Mouse (Mus musculus) lung, embryonic 14.5 days (tissue): Measurements from ENCODE around the gene Gcm2. TPM values are rescaled to one million over a fixed set of nuclear protein-coding genes. Genes with fewer than 3 reads are reported as not detected.
A peak's percentile ranks its signal among the peaks of the same experiment; 100 is the strongest.

Source experiments
- ATAC-seq: fragments of 200-750 bp; cut with Nextera tagmentation; 2 replicates; pipeline ENCODE4 v1.8.0; 2017; ENCODE audit warnings: mild to moderate bottlenecking, moderate TSS enrichment, moderate library complexity; ENCODE audit not compliant: insufficient read depth
- DNase-seq: peaks from one replicate; pipeline ENCODE4 v3.0.0-alpha.2; 2015
- H3K27ac ChIP-seq: fragments of 300-500 bp; sonication (generic); 2 replicates; pipeline ENCODE4 v1.5.1; 2014; ENCODE audit warnings: low read depth, mild to moderate bottlenecking, moderate library complexity
- H3K27me3 ChIP-seq: fragments of 300-500 bp; sonication (generic); 2 replicates; pipeline ENCODE4 v1.6.1; 2014; ENCODE audit warnings: low read length, control low read depth; ENCODE audit not compliant: insufficient read depth
- H3K36me3 ChIP-seq: fragments of 300-500 bp; sonication (generic); 2 replicates; pipeline ENCODE4 v1.6.1; 2014; ENCODE audit warnings: control low read depth; ENCODE audit not compliant: insufficient read depth
- H3K4me1 ChIP-seq: fragments of 300-500 bp; sonication (generic); 2 replicates; pipeline ENCODE4 v1.6.1; 2014; ENCODE audit warnings: antibody characterized with exemption, control low read depth; ENCODE audit not compliant: insufficient read depth
- H3K4me2 ChIP-seq: fragments of 300-500 bp; sonication (generic); 2 replicates; pipeline ENCODE4 v1.6.1; 2014; ENCODE audit warnings: mild to moderate bottlenecking
- H3K4me3 ChIP-seq: fragments of 300-500 bp; sonication (generic); 2 replicates; pipeline ENCODE4 v1.5.1; 2014; ENCODE audit warnings: low read depth, low read length
- H3K9ac ChIP-seq: fragments of 300-500 bp; sonication (generic); 2 replicates; pipeline ENCODE4 v1.6.1; 2014
- H3K9me3 ChIP-seq: fragments of 300-500 bp; sonication (generic); 2 replicates; pipeline ENCODE4 v1.6.1; 2016; ENCODE audit warnings: low read depth, low read length, control low read depth
- CTCF ChIP-seq: IDR thresholded peaks from 2 replicates; pipeline ENCODE4 v1.5.1; 2016; ENCODE audit warnings: antibody characterized with exemption, low read depth
- WGBS: fragments of 180-500 bp; shearing (Covaris S2); extraction: QIAGEN DNeasy Blood & Tissue Kit; methylation state at CpG from one replicate; pipeline ENCODE4 v1.1.7; 2014; 5-methylcytosine and 5-hydroxymethylcytosine counted together
- polyA plus RNA-seq: library from polyadenylated mRNA; unstranded; fragments of >200 nt; fragmentation: Nextera tagmentation; extraction: Ambion mirVana; gene quantifications from 2 replicates; pipeline ENCODE4 v1.2.1, GENCODE M21; 2014

Gene Gcm2
- polyA plus RNA-seq, 1 experiment from 2014 or later, result not detected

DNA sequence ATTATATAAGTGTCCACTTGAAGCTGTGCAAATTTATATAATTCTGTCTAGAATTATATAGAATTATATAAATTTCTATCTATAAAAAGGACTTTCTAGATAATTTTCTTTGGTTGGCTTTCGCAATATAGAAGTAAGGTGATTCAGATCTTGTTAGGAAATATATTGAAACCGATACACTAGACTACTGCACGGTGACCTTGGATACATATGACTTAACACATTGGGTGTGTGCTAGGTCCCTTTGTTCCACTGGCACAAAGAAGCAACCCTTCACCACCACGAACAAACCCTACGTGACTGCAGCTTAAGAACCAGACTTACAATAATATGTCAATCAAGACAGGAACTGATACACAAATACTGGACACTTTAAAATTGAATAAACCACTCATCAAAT is 31.0 kb downstream of the Gcm2 start:
- TF ChIP-seq CTCF, result no peak
- Histone ChIP-seq H3K9ac (no peak overlapping the region), H3K4me1 (no peaks in the 10 kb centered on the region; the same call in none of the 2 replicates), H3K36me3 (no peaks in the 10 kb centered on the region), H3K27ac (no peak overlapping the region), H3K9me3 (no peaks in the 10 kb centered on the region), H3K4me2 (peak overlapping the region; percentile 79), H3K4me3 (no peak overlapping the region), H3K27me3 (peaks cover 11% of the 10 kb centered on the region; the same call in 1 of the 2 replicates)
- DNase-seq (no peak), ATAC-seq (no peak)
- WGBS, result 59% methylated on average over 5 of the region's 5 CpGs

DNA sequence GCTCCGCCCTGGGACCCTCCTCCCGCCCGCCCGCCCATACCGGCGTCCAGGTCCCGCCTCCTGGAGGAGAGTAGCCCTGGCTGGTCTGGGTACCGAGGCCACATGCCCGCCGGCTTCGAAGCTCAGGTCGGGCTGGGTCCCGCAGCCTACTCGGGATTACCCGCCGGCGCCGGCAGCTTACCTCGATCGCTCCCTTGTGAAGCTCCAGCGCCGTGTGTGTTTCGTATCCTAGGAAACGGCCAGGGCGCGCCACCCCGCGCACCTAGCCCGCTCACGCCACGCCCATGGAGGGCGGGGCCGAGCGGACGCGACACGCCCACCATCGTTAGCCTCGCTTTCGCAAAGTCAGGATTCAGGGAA is 31.4 kb downstream of the Gcm2 start, which contains the start of gene Mak:
TSS of gene Mak (minus strand) at position 286 of the 360 bp plus-strand sequence.
- Histone ChIP-seq H3K9me3 (no peaks in the 10 kb centered on the region), H3K27me3 (peaks cover 11% of the 10 kb centered on the region; the same call in 1 of the 2 replicates), H3K27ac (no peak within 1 kb of the TSS), H3K4me2 (peak within 1 kb of the TSS; percentile 79), H3K36me3 (no peaks in the 10 kb centered on the region), H3K4me1 (no peaks in the 10 kb centered on the region; the same call in none of the 2 replicates), H3K9ac (peak within 1 kb of the TSS; percentile 42), H3K4me3 (peak within 1 kb of the TSS; percentile 41)
- peak; percentile 84 for DNase-seq
- under 1% methylated on average over 40 of the region's 40 CpGs for WGBS
- peak; percentile 89 for ATAC-seq
- TF ChIP-seq CTCF, result no peak

- Histone ChIP-seq H3K4me3 (peak overlapping the region; percentile 41), H3K27me3 (peaks cover 11% of the 10 kb centered on the region; the same call in 1 of the 2 replicates), H3K27ac (no peak overlapping the region), H3K4me1 (no peaks in the 10 kb centered on the region; the same call in none of the 2 replicates), H3K4me2 (peak overlapping the region; percentile 79), H3K36me3 (no peaks in the 10 kb centered on the region), H3K9me3 (no peaks in the 10 kb centered on the region), H3K9ac (peak overlapping the region; percentile 42)
- ATAC-seq (peak; percentile 60; the same call in 1 of the 2 replicates), DNase-seq (no peak)
- WGBS, result 8% methylated on average over 24 of the region's 24 CpGs
- no peak for TF ChIP-seq CTCF
These were observed 32.0 kb downstream of the Gcm2 start for GRCm38 (mm10) chr13:41078690-41079420.

DNA sequence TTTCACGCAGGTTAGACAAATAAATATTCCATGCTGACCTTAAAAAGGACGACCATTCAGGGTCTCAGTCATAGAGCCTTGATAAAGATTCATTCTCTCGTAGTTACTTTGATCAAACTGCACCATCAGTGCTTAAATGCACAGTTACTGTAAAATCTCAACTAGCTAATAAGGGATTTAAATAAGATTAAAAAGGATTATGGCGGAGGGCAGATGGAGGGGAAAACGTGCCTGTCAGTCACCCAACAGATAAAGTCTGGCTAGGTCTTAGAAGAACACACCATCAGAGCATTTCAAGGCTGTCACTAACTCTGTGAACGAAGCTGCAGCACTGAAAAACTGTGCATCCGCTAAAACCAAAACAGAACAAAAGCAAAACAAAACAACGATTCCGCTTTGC is 32.9 kb downstream of the Gcm2 start:
- no peak overlapping the region for H3K9ac ChIP-seq
- no peak for DNase-seq
- H3K4me3 ChIP-seq, result no peak overlapping the region
- H3K27ac ChIP-seq, result no peak overlapping the region
- no peaks in the 10 kb centered on the region; the same call in none of the 2 replicates for H3K4me1 ChIP-seq
- ATAC-seq, result no peak
- 58% methylated on average over 9 of the region's 9 CpGs for WGBS
- no peaks in the 10 kb centered on the region for H3K36me3 ChIP-seq
- H3K27me3 ChIP-seq, result peaks cover 11% of the 10 kb centered on the region; the same call in 1 of the 2 replicates
- H3K9me3 ChIP-seq, result no peaks in the 10 kb centered on the region
- H3K4me2 ChIP-seq, result no peak overlapping the region
- no peak for TF ChIP-seq CTCF

DNA sequence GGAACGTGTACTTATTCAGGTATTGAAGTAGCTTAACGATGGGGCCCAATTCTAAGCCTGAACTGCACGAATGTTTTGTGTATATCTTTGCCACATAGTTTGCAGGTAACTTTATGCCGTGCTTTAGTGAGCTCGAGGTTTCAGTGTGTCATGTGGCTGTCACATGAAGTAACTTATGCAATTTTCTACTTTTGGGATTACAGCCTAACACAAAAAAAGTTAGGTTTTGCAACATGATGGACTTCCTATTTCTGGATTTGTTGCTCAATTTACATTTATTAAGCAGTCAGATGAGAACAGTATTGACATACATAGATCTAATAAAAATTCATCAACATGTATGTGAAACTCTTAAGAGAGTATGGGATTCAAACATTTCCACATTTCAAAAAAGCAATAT is 37.0 kb downstream of the Gcm2 start:
- Histone ChIP-seq H3K4me1 (no peaks in the 10 kb centered on the region; the same call in none of the 2 replicates), H3K27ac (no peak overlapping the region), H3K27me3 (peaks cover 5% of the 10 kb centered on the region; the same call in 1 of the 2 replicates), H3K9ac (no peak overlapping the region), H3K4me2 (no peak overlapping the region), H3K9me3 (no peaks in the 10 kb centered on the region), H3K36me3 (no peaks in the 10 kb centered on the region), H3K4me3 (no peak overlapping the region)
- TF ChIP-seq CTCF, result no peak
- ATAC-seq, result no peak
- 78% methylated on average over 5 of the region's 5 CpGs for WGBS
- no peak for DNase-seq

- H3K4me2 ChIP-seq, result no peak overlapping the region
- 88% methylated on average over 11 of the region's 11 CpGs for WGBS
- TF ChIP-seq CTCF, result no peak
These were observed 39.2 kb downstream of the Gcm2 start for GRCm38 (mm10) chr13:41071617-41072016.

DNA sequence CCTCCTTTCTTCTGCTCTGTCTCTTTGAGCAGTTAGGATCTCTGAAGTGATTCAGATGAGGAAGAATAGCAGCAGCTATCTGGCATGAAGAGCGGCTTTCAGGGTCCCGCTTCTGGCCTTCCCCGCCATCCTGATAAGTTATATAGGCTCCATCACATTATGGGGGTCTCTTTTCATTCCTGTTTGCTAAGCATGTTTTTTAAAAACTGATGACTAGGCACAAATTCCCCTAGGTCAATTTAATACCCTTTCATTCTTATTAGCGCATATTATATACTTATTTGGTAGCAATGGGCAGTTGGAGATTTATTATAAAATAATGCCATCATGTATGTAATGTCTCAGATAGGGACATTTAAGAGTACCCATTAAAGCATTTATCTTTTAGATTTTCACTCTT is 43.2 kb downstream of the Gcm2 start:
- WGBS, result 92% methylated on average over 4 of the region's 4 CpGs
- no peak for TF ChIP-seq CTCF
- Histone ChIP-seq H3K9ac (no peak overlapping the region), H3K9me3 (no peaks in the 10 kb centered on the region), H3K36me3 (no peaks in the 10 kb centered on the region), H3K4me2 (no peak overlapping the region), H3K4me3 (no peak overlapping the region), H3K27ac (no peak overlapping the region), H3K4me1 (no peaks in the 10 kb centered on the region), H3K27me3 (no peaks in the 10 kb centered on the region)
- no peak for ATAC-seq
- DNase-seq, result no peak

More at GRCm38 (mm10) chr13:41071617-41072016, 39.2 kb downstream of the Gcm2 start:
- Histone ChIP-seq H3K27ac (no peak overlapping the region), H3K9ac (no peak overlapping the region), H3K4me1 (no peaks in the 10 kb centered on the region), H3K4me3 (no peak overlapping the region), H3K27me3 (no peaks in the 10 kb centered on the region), H3K9me3 (no peaks in the 10 kb centered on the region), H3K36me3 (no peaks in the 10 kb centered on the region)
- DNase-seq, result no peak
- no peak for ATAC-seq
